Mouse (Mus musculus) kidney, adult 8-10 months (tissue): ENCODE data around the gene Zfp523.

ENCODE experiments used
- DNase-seq, 2 experiments: peaks; one replicate each; pipeline ENCODE4 v3.0.0; 2022

Gene Zfp523

GRCm38 (mm10) chr17:28246640-28247039 lies 69.7 kb downstream of the Zfp523 start:
- no peak for DNase-seq

- peak in 1 of 2 experiments; percentile 29 for DNase-seq
Observed at GRCm38 (mm10) chr17:28247613-28248012, 70.7 kb downstream of the Zfp523 start.

DNA sequence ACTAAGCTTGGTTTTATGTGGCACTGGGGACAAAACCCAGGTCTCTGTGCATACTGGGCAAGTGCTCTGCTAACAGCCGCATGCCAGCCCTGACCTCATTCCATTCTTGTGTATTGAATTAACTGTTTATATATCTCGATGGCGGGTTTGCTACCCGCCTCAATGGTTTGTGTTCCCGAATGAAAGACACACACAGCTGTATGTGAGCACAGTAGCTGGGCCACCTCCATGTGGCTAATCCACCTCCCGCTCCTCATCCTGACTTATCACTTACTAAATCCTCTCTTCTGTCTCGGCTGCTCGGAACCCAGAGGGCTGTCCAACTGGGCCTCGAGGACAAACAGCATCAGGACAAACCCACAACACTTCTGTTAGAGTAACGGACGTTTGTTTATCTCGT lies 72.1 kb downstream of the Zfp523 start:
- no peak for DNase-seq

DNA sequence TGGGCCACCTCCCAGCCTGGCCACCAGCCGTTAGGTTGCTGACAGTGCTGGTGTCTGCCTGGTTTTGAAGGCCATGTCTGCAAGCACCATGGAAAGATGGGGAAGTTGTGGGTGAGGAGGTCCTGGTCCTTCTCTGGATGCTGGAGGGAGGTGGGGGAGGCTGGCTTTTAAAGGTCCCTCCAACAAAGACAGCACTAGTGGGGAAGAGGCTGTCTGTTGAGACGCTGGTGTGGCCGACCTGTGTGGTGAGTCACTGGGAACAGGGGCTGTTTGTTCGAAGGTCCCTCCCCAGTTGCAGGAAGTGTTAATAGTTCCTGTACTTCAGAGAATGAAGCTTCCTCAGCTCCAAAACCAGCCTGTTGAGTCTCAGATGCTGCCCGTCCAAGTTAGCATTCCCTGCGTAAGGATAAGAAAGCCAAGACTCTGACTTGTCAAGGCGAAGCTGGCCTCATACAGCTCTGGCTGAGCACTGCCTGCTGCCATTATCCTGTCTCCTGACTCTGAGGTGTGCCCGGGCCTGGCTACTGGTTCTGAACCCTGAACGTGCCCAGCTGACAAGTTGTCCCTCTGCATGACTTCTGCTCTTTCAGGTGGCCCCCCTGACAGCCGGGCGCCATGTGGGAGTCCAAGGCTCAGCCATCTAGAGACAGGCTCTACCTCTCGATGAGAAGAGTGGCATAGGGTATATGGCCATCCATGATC lies 74.8 kb downstream of the Zfp523 start:
- DNase-seq = no peak

DNA sequence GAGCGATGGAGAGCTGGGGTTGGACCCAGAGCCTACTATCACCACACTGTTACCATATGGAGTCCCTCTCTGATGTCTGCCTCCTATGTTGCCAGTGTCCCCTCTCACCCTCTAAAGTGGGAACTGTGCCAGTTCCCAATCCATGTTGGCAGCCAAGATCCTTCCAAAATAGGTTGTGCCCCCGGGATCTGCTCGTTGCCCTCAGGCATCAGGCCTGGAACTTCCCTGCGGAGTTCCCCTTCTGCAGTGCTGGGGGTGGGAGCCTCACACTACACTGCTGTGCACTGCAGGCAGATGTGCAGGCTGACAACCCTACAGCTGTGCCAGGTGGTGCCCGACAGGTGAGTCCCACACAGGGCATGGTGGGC lies 75.3 kb downstream of the Zfp523 start:
- DNase-seq = no peak

DNA sequence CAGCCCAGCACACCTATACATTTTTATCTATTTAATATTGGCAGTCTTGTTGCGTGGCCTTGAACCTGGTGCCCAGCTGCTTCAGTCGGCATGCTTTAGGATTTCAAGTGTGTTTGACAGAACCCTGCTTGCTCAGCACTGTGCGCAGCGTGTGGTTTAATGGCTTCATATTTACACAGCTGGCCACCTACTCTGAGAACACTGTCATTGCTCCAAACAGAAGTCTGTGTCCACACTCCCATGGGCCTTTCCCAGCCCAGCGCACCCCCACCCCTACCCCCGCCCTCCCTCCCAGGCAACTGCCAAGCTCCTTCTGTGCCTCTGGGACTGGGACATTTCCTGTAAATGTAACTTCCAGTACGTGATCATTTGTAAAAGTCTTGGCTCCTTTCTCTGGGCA lies 76.3 kb downstream of the Zfp523 start:
- no peak for DNase-seq

DNA sequence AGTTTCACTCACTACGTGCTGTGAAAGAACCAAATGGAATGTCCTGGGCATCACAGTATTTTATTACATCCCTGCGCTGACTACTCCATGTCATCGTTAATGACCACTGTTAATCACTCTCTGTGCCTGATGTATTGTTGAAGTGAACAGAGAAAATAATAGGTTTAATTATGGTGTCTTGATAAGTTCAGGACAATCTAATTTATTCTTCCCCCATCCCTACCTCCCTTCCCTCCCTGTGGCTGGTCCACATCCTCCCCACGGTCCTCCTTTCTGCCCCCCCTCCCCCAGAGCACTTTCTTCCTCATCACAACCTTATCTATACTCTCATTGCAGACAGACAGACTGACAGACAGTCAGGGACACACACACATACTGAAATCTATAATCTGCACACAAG lies 77.9 kb downstream of the Zfp523 start:
- no peak for DNase-seq
